Mouse (Mus musculus) spleen, embryonic (tissue): ENCODE data around the gene Olfml1.

Source experiments
- CTCF ChIA-PET: fragments of 350-600 bp; sonication (Branson Sonifier 250); formaldehyde crosslinking; loops from one replicate; lab custom pipeline; 2022; lab: Charles Lee

Olfml1 gene

GRCm38 (mm10) chr7:107567261-107567671 is at the start of gene Olfml1:
Olfml1 (plus strand) TSS chr7:107567446.
- CTCF ChIA-PET, result no interaction called here

GRCm38 (mm10) chr7:107519256-107520025 is 47.8 kb upstream of the Olfml1 start:
- CTCF ChIA-PET, result no interaction called here

DNA sequence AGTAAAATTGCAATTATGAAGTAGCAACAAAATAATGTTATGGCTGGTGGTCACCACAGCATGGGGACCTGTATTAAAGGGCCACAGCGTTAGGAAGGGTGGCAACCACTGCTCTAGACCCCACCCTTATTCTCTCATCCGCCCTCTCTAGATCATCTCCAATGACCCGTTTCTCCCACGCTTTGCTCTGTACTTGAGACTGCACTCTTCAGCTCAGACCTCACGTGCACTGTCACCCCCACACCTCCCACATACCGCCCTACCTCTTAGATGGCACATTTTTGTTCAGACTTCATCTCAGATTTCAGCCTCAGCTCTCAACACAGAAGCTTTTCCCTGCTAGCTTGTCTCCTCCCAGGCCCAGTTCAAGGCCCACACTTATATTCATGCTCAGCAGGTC is 45.8 kb upstream of the Olfml1 start:
- CTCF ChIA-PET, result no interaction called here

DNA sequence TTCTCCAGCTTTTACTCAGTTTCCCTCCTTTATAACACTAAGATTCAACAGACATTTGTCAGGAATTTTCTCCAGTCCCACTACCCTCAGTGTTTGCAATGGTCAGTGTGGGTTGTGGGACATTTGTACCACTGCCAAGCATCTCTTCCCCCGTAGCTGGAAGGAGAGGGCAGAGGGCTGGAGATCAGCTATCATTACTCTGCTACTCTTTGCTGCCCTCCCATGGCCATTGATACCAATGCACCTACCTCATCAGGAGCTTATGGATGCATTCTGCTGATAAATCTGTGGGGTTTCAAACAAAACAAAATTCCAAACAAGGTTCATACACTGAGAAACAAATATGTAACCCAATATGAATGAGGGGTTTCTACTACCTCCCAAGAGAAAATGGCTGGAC is 40.9 kb upstream of the Olfml1 start:
- CTCF ChIA-PET, result interaction anchor here (0.5 kb wide), 1 partner anchor 89 kb away, joined by 5 read pairs; no protein-coding TSS in a partner anchor

DNA sequence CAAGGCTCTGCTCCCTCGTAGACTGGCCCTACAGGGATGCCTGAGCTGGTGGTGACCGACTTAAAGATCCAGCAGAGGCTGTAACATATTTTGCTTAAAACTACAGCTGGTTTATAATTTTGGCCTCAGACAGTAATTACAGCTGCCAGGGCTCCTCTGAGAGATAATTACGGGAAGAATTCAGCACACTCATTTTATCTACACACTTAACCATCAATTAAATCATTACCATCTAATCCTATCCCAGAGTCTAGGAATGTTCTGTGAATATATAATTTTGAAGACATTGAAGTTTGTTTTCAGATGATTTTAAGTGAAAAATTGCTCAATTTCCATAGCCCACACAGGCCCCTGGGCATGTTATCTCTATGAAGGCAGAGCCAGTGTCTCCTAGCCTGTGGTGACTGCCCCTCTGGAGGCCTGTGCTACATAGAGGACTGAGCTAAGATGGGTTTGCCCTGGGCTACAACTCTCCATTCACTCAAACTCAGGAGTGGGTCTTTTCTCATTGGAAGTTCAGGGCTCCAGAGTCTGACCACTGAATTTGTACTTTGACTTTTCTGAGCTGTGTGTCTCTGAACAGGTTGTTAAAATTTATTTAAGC is 39.0 kb upstream of the Olfml1 start:
- CTCF ChIA-PET, result no interaction called here

- CTCF ChIA-PET, result no interaction called here
These were observed 37.9 kb upstream of the Olfml1 start for GRCm38 (mm10) chr7:107529364-107529763.

DNA sequence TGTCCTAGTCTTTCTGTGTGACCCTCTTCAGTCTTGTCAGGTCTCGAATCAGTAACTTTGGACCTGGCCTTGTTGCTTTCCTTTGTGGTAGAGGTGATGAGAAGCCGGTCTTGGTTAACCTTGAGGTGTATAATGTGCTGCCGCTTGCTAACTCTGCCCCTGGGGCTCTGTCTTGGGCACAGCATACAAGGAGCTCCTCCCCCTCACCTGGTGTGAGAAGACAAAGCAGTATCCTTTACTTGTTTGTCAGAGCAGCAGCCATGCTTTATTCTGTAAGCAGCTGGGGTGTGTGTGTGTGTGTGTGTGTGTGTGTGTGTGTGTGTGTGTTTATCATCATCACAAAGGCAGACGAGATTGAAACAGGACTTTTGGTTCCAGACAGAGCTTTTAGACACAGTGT is 31.9 kb upstream of the Olfml1 start:
- CTCF ChIA-PET, result interaction anchor here (0.6 kb wide), 1 partner anchor 1516 kb away, joined by 4 read pairs; no protein-coding TSS in a partner anchor

GRCm38 (mm10) chr7:107536516-107536915 is 30.7 kb upstream of the Olfml1 start:
- CTCF ChIA-PET, result no interaction called here

DNA sequence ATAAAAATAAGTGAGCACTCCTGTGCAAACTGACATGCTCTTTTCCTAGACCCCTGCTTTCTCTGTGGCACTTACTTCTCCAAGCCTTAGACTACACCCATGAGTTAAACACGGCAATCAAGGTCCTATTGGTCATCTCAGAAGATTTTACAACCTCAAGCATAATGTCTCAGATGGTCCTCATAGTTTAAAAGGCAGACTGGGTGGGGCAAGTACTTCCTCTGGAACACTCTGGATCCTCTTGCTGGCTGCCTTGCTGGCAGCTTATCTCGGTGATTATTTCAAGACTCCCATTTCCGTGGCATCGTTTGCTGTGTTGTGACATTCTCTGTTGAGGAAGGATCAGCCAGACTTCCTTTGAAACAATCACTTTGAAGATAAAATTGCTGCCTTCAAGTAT is 27.2 kb upstream of the Olfml1 start:
- CTCF ChIA-PET, result interaction anchor here (0.6 to 0.7 kb wide), 2 partner anchors 29 to 179 kb away, joined by 4 to 24 read pairs; no protein-coding TSS in a partner anchor

DNA sequence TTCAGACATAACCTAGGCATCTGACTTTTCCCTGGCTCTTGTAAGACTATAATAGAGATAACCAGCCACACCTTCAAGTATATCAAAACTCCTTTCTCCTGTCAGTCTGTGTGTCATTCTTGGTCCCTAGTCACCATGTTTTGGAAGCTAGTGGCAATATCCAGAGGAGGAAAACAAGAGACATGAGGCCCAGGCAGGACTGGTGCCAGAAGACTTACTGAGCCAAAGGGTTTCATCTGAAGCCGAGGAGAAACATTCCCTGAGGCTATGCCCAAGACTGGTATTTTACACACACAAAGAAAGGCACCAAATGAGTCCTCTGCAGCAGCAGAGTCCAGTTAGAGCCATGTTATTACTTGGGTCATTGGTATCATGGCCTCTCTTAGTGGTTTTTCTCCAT is 22.2 kb upstream of the Olfml1 start:
- CTCF ChIA-PET, result no interaction called here

GRCm38 (mm10) chr7:107547872-107548271 is 19.4 kb upstream of the Olfml1 start:
- CTCF ChIA-PET, result no interaction called here

GRCm38 (mm10) chr7:107553461-107553860 is 13.8 kb upstream of the Olfml1 start:
- CTCF ChIA-PET, result no interaction called here

DNA sequence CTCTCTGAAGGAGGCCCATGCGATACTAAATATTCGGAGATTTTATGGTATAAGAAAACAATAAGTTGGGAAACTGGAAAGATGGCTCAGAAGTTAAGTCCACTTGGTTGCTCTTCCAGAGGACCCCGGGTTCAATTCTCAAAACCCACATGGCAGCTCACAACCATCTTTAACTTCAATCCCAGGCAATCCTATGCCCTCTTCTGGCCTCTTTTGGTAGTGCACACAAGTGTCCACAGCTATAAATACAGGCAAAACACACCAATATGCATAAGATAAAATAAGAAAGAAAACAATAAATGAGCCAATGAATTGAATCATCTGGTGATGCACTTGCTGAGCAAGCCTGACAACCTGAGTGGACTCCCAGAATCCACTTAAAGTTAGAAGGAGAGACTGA is 11.3 kb upstream of the Olfml1 start:
- CTCF ChIA-PET, result no interaction called here

DNA sequence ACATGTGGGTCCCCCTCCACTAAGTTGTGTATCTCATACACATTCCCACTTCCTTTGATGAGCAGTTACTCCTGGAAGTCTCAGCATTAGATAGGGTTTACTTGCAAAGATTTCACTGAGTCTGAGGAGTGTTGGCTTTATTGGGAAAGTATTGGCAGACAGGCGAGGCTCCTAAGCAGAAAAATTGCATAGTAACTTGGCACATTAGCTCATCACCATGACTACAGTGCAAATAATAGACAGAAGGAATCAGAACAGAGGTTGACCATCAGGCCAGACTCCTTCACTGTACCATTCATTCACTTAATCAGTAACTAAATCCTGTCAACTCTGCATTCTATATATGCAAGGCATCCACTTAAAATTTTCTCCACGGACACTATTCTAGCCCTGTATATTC is 6.6 kb upstream of the Olfml1 start:
- CTCF ChIA-PET, result no interaction called here

DNA sequence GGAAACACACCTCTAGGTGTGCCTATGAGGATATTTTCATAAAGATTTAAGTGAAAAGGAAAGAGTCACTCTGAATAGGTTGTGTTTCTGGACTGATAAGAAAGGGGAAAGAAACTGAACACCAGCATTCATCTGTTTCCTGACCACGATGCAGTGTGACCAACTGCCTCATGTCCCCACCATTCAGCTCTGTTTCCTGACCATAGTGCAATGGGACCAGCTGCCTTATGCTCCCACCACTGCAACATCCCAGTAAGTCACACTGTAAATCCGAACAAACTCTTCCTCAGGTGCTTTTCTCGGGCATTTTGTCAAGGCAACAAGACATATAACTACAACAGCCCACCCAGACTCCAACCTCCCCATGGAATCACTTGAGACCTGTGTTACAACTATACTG is 5.7 kb upstream of the Olfml1 start:
- CTCF ChIA-PET, result no interaction called here

DNA sequence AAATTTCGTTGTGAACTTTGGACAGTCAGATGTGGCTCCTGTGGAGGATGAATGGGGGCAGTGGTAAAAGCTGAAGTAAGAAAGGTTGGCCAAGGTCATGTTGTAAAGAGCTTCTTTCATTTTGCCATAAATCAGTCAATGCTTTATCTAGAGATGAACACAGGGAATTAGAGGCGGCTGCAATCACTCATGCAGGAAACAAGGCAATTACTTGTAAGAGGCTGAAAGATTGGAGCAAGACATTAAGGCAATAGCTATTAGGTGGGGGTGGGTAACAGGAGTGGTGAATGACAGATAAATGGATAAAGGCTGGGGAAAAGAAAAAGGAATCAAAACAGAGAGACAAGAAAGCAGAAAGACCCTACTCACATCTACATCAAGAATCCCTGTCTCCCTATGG is 3.5 kb upstream of the Olfml1 start:
- CTCF ChIA-PET, result no interaction called here

- CTCF ChIA-PET, result no interaction called here
These were observed 428 bp downstream of the Olfml1 start for GRCm38 (mm10) chr7:107567674-107568073.

DNA sequence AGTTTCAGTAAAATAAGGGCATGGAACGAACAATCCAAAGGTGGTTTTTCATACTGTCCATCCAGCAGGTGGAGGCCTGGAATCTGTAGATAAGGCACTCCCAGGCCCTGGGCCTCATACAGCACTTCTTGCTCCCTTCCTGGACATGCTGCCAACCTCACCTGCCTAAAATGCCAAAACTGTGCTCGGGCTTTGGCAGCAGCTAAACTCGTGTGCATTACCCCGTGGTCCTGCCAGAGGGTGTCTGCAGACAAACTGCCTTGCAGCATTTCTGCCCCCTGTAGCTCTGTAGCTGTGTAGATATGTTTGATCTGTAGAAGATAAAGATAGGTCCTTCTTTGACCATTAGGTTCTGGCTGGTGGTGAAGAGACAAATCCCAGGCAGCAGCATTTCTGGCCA is 1.7 kb downstream of the Olfml1 start:
- CTCF ChIA-PET, result no interaction called here

DNA sequence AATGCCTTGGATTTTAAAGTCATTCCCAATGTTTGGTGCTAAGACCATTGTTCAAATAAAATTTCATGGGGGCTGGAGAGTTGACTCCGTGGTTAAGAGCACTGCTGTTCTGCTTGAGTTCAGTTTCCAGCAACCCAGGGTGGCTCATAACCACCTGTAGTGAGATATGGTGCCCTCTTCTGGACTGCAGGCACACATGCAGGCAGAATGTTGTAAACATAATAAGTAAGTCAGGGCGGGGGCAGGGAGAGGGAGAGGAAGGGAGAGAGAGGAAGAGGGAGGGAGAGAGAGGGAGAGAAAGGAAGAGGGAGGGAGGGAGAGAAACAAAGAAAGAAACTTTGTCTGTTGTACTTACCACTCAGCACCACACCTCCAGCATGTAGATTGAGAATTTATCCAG is 6.6 kb downstream of the Olfml1 start:
- CTCF ChIA-PET, result no interaction called here

GRCm38 (mm10) chr7:107574276-107574675 is 7.0 kb downstream of the Olfml1 start:
- CTCF ChIA-PET, result no interaction called here

GRCm38 (mm10) chr7:107592641-107593040 is 25.4 kb downstream of the Olfml1 start:
- CTCF ChIA-PET, result no interaction called here

GRCm38 (mm10) chr7:107593904-107594303 is 26.7 kb downstream of the Olfml1 start:
- CTCF ChIA-PET, result interaction anchor here (1.3 kb wide), 1 partner anchor 36 kb away, joined by 3 read pairs; no protein-coding TSS in a partner anchor

DNA sequence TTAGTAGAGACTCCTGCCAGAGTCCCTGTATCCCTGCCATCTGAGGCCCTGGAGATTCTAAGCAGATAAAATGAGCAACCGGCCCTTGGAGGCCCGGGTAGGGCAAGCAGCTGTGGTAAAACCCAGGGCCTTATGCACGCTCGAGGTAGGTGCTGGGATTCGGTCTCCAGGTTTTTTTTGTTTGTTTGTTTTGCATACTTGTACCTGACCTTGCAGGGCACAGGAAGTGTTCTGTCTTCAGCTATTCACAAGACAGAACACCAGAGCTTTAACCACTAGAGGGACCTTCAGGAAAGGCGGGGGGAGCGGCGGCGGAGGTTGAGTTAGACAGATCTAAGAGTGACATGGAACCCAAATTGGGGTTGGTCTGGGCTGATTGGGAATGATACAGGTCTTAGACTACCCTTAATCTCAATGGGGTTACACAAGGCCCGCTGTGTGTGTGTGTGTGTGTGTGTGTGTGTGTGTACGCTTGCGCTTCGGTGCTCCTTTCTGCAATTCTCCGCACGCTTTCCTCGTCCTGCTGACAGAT is 27.1 kb downstream of the Olfml1 start:
- CTCF ChIA-PET, result interaction anchor here (0.7 to 1.3 kb wide), 2 partner anchors 36 to 129 kb away, joined by 3 read pairs; no protein-coding TSS in a partner anchor
